Mouse (Mus musculus): ENCODE measurements around the gene Unc13b.
A peak's percentile ranks its signal among the peaks of the same experiment; 100 is the strongest.
"Not testable (repeated sequence)": the region's sequence is repeated elsewhere in the genome, so short reads cannot be mapped to it uniquely, and the experiment has no call there.

Gene Unc13b

GRCm38 (mm10) chr4:43091183-43091582 lies 32.4 kb downstream of the Unc13b start:
- DNase-seq (ENCODE audit: low spot score in 2 of 2): no peak

- no peak for DNase-seq (ENCODE audit: low spot score in 2 of 2)
These were observed 54.7 kb downstream of the Unc13b start for GRCm38 (mm10) chr4:43113491-43113890.

GRCm38 (mm10) chr4:43114512-43114911 lies 55.8 kb downstream of the Unc13b start:
- no peak for DNase-seq (ENCODE audit: low spot score in 2 of 2)

GRCm38 (mm10) chr4:43114946-43115345 lies 56.2 kb downstream of the Unc13b start:
- peak in 1 of 2 experiments; percentile 1 for DNase-seq (ENCODE audit: low spot score in 2 of 2)

- no peak for DNase-seq (ENCODE audit: low spot score in 2 of 2)
These were observed 57.5 kb downstream of the Unc13b start for GRCm38 (mm10) chr4:43116249-43116648.

- DNase-seq (ENCODE audit: low spot score in 2 of 2): no peak
These were observed 71.0 kb downstream of the Unc13b start for GRCm38 (mm10) chr4:43129750-43130149.

- no peak for DNase-seq (ENCODE audit: low spot score in 2 of 2)
These were observed 83.9 kb downstream of the Unc13b start for GRCm38 (mm10) chr4:43142610-43143009.

GRCm38 (mm10) chr4:43152413-43152812 lies 93.7 kb downstream of the Unc13b start:
- DNase-seq (ENCODE audit: low spot score in 2 of 2): not testable (repeated sequence)

- DNase-seq (ENCODE audit: low spot score in 2 of 2): no peak
These were observed 101.3 kb downstream of the Unc13b start for GRCm38 (mm10) chr4:43160045-43160444.

GRCm38 (mm10) chr4:43161124-43161657 lies 102.4 kb downstream of the Unc13b start:
- DNase-seq (ENCODE audit: low spot score in 2 of 2): no peak

- DNase-seq (ENCODE audit: low spot score in 2 of 2): no peak
These were observed 104.5 kb downstream of the Unc13b start for GRCm38 (mm10) chr4:43163205-43163604.

GRCm38 (mm10) chr4:43165403-43166005 lies 106.8 kb downstream of the Unc13b start:
- no peak for DNase-seq (ENCODE audit: low spot score in 2 of 2)

- DNase-seq (ENCODE audit: low spot score in 2 of 2): no peak
These were observed 111.3 kb downstream of the Unc13b start for GRCm38 (mm10) chr4:43170028-43170427.

GRCm38 (mm10) chr4:43177126-43177525 lies 118.4 kb downstream of the Unc13b start:
- no peak for DNase-seq (ENCODE audit: low spot score in 2 of 2)

- DNase-seq (ENCODE audit: low spot score in 2 of 2): no peak
These were observed 123.9 kb downstream of the Unc13b start for GRCm38 (mm10) chr4:43182474-43183168.

- no peak for DNase-seq (ENCODE audit: low spot score in 2 of 2)
These were observed 128.7 kb downstream of the Unc13b start for GRCm38 (mm10) chr4:43187439-43187838.

- DNase-seq (ENCODE audit: low spot score in 2 of 2): no peak
These were observed 130.6 kb downstream of the Unc13b start for GRCm38 (mm10) chr4:43189381-43189780.

- DNase-seq (ENCODE audit: low spot score in 2 of 2): no peak
These were observed 146.2 kb downstream of the Unc13b start for GRCm38 (mm10) chr4:43204946-43205345.

GRCm38 (mm10) chr4:43205571-43205970 lies 146.8 kb downstream of the Unc13b start:
- no peak for DNase-seq (ENCODE audit: low spot score in 2 of 2)

GRCm38 (mm10) chr4:43206989-43207388 lies 148.2 kb downstream of the Unc13b start:
- no peak for DNase-seq (ENCODE audit: low spot score in 2 of 2)

GRCm38 (mm10) chr4:43209081-43209579 lies 150.4 kb downstream of the Unc13b start:
- DNase-seq (ENCODE audit: low spot score in 2 of 2): no peak

GRCm38 (mm10) chr4:43209673-43210072 lies 150.9 kb downstream of the Unc13b start:
- DNase-seq (ENCODE audit: low spot score in 2 of 2): no peak

GRCm38 (mm10) chr4:43216491-43216890 lies 157.7 kb downstream of the Unc13b start:
- no peak for DNase-seq (ENCODE audit: low spot score in 2 of 2)

Measured in spleen, postnatal 14 days (tissue).